Mouse (Mus musculus) lung, embryonic 15.5 days (tissue): Measurements from ENCODE around the gene Atp6v0e. TPM values are rescaled to one million over a fixed set of nuclear protein-coding genes. Genes with fewer than 3 reads are reported as not detected.

Source experiments
- ATAC-seq: fragments of 200-750 bp; cut with Nextera tagmentation; 2 replicates; pipeline ENCODE4 v1.8.0; 2017; ENCODE audit warnings: moderate number of reproducible peaks, borderline replicate concordance; ENCODE audit not compliant: low FRiP score, low TSS enrichment; ENCODE audit errors: extremely low read depth
- H3K27ac ChIP-seq: fragments of 300-500 bp; sonication (generic); 2 replicates; pipeline ENCODE4 v1.5.1; 2015; ENCODE audit warnings: moderate library complexity, mild to moderate bottlenecking, inconsistent platforms
- H3K27me3 ChIP-seq: fragments of 300-500 bp; sonication (generic); 2 replicates; pipeline ENCODE4 v1.6.1; 2015; ENCODE audit warnings: inconsistent platforms
- H3K36me3 ChIP-seq: fragments of 300-500 bp; sonication (generic); 2 replicates; pipeline ENCODE4 v1.6.1; 2015; ENCODE audit warnings: inconsistent platforms
- H3K4me1 ChIP-seq: fragments of 300-500 bp; sonication (generic); 2 replicates; pipeline ENCODE4 v1.6.1; 2015; ENCODE audit warnings: inconsistent platforms
- H3K4me2 ChIP-seq: fragments of 300-500 bp; sonication (generic); 2 replicates; pipeline ENCODE4 v1.6.1; 2015; ENCODE audit warnings: inconsistent platforms, mild to moderate bottlenecking, moderate library complexity
- H3K4me3 ChIP-seq: fragments of 300-500 bp; sonication (generic); 2 replicates; pipeline ENCODE4 v1.5.1; 2015; ENCODE audit warnings: mild to moderate bottlenecking, inconsistent platforms
- H3K9ac ChIP-seq: fragments of 300-500 bp; sonication (generic); 2 replicates; pipeline ENCODE4 v1.6.1; 2015; ENCODE audit warnings: inconsistent platforms
- H3K9me3 ChIP-seq: fragments of 300-500 bp; sonication (generic); 2 replicates; pipeline ENCODE4 v1.6.1; 2016; ENCODE audit warnings: inconsistent platforms
- WGBS: fragments of 180-500 bp; shearing (Covaris S2); methylation state at CpG from one replicate; pipeline ENCODE4 v1.1.7; 2015; 5-methylcytosine and 5-hydroxymethylcytosine counted together
- polyA plus RNA-seq: library from polyadenylated mRNA; unstranded; fragments of >200 nt; fragmentation: Nextera tagmentation; extraction: Ambion mirVana; gene quantifications from 2 replicates; pipeline ENCODE4 v1.2.1, GENCODE M21; 2015

Gene Atp6v0e
- polyA plus RNA-seq, 1 experiment from 2014 or later = 164 TPM

DNA sequence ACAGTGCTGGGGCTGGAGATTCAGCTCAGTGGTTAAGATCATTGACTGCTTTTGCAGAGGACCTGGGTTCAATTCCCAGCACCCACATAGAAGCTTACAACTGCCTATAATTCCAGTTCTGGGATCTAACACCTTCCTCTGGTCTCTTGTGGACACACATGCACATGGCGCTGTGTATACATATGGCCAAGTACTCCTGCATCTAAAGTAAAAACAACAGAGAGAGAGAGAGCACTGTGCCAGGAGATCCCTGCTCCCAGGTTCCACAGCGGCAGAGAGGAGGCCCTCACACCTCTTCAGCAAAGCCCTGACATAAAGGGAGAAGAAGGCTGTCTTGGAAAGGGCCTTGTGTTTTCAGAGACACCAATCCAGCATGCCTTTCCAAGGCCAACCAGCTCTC is 19.0 kb upstream of the Atp6v0e start:
- no peak overlapping the region for H3K27ac ChIP-seq
- no peaks in the 10 kb centered on the region for H3K9me3 ChIP-seq
- H3K4me3 ChIP-seq = no peak overlapping the region
- H3K27me3 ChIP-seq = no peaks in the 10 kb centered on the region
- WGBS = 96% methylated on average over 2 of the region's 2 CpGs
- no peaks in the 10 kb centered on the region for H3K4me1 ChIP-seq
- H3K36me3 ChIP-seq = peaks cover 69% of the 10 kb centered on the region
- no peak for ATAC-seq
- no peak overlapping the region for H3K4me2 ChIP-seq
- no peak overlapping the region for H3K9ac ChIP-seq

DNA sequence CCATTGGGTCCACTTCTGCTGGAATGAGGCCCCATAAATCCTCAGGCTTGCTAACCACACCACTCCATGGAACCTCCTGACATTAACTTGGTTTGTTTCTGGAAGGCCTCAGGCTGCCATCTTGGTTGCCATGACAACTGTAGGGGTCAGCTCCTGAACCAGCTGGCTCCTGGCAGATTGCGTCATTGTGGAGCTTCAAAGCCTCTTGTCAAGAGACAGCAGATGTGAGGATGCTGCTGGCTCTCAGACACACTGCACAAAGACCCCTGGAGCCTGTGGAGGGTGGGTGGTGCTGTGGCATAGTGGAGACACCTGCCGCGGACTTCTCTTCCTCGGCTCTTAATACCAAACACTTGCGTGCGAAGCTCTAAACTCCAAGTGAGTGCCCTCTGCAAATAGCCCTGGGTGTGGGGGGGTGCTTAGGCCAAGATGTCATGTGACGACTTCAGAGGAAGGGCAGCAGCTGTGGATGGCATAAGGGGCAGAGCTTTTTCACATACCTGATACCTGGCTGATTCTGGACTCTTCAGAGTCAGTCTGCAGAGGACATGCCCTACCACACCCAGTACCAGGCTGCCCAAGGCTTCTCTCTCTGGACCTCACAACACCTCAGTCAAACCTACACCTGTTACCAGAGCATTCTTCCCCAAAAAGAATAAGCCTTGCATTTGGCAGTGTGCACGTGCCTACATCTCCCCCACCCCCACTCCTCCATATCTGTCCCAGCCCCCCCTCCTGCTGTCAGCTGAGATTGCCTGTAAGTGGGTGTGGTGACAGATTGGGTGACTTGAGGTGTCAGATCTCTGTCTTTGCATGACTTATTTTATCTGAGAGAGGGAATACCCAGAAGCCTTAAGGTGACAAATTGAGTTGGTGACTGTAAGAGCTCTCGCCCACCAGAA is 18.3 kb upstream of the Atp6v0e start:
- peaks cover 67% of the 10 kb centered on the region for H3K36me3 ChIP-seq
- H3K4me2 ChIP-seq = no peak overlapping the region
- no peaks in the 10 kb centered on the region for H3K27me3 ChIP-seq
- no peaks in the 10 kb centered on the region for H3K9me3 ChIP-seq
- H3K27ac ChIP-seq = no peak overlapping the region
- no peak for ATAC-seq
- H3K9ac ChIP-seq = no peak overlapping the region
- no peak overlapping the region for H3K4me3 ChIP-seq
- H3K4me1 ChIP-seq = no peaks in the 10 kb centered on the region
- 70% methylated on average over 9 of the region's 9 CpGs for WGBS

DNA sequence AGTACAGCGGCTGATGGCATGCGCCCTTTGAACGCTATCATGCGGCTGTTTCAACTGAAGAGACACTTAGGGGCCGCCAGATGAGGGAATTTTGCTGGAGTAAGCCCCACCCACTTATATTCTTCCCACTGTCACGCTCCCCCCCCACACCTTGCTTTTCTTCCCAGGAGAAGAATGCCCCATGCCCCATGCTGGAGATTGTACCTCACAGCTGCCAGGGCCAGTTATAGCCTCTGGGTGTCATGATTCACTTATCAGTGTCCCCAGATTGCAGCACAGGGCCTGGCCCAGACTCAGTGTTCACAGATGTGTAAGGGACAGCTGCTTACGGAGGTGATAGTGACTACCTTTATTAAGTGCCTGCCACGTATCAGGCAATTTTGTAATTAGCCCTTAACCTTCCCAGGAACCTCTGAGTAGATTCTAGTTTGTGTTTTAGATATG is 17.6 kb upstream of the Atp6v0e start:
- H3K9ac ChIP-seq = no peak overlapping the region

DNA sequence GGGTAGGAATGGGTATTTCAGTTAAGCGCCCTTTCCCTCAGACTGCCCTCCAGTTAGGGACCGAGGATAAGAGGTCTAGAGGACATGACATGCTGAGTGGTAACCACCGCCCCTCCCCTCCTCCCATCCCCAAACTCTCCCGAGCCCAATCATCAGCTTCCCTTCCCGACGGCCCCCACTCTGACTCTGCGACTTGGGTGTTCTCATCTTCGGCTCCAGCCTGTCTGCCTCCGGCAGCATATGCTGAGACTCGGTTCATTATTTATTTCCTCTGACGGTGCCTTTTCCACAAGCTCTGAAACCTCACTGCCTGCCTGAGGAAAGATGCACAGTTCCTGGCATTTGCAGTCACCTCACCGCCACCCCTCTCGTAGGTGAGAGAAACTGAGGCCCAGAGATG is 15.7 kb upstream of the Atp6v0e start:
- Histone ChIP-seq H3K36me3 (peaks cover 42% of the 10 kb centered on the region), H3K9ac (no peak overlapping the region), H3K4me2 (no peak overlapping the region), H3K27ac (no peak overlapping the region), H3K27me3 (no peaks in the 10 kb centered on the region), H3K4me3 (no peak overlapping the region), H3K4me1 (no peaks in the 10 kb centered on the region), H3K9me3 (no peaks in the 10 kb centered on the region)
- no peak for ATAC-seq
- 44% methylated on average over 13 of the region's 13 CpGs for WGBS

More for the DNA sequence above, 17.6 kb upstream of the Atp6v0e start:
- H3K9me3 ChIP-seq = no peaks in the 10 kb centered on the region
- no peak for ATAC-seq
- H3K27ac ChIP-seq = no peak overlapping the region
- no peaks in the 10 kb centered on the region for H3K27me3 ChIP-seq
- no peak overlapping the region for H3K4me2 ChIP-seq
- no peaks in the 10 kb centered on the region for H3K4me1 ChIP-seq
- H3K4me3 ChIP-seq = no peak overlapping the region
- WGBS = 65% methylated on average over 8 of the region's 8 CpGs
- H3K36me3 ChIP-seq = peaks cover 60% of the 10 kb centered on the region

DNA sequence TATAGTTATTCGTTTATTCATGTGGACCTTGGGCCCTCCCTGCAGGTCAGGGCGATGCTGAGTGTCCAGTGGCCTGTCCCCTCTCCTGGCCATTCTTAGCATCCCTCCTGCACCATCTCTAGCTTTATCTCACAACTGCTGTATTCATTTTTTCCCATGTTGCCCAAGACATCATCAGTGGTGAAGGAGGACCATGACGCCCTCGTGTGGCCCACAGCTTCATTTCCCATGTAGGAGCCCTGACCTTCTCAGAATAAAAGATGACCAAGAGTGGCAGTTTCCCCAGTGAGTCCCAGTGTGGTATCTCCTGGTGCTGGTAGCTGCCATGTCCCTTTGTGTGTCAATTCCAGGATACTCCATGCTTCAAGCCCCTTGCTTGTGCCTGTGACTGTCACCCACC is 13.5 kb upstream of the Atp6v0e start:
- Histone ChIP-seq H3K4me3 (no peak overlapping the region), H3K9me3 (no peaks in the 10 kb centered on the region), H3K4me1 (no peaks in the 10 kb centered on the region), H3K9ac (no peak overlapping the region), H3K36me3 (peaks cover 35% of the 10 kb centered on the region), H3K27ac (no peak overlapping the region), H3K4me2 (no peak overlapping the region), H3K27me3 (no peaks in the 10 kb centered on the region)
- ATAC-seq = no peak
- WGBS = 85% methylated on average over 4 of the region's 4 CpGs

DNA sequence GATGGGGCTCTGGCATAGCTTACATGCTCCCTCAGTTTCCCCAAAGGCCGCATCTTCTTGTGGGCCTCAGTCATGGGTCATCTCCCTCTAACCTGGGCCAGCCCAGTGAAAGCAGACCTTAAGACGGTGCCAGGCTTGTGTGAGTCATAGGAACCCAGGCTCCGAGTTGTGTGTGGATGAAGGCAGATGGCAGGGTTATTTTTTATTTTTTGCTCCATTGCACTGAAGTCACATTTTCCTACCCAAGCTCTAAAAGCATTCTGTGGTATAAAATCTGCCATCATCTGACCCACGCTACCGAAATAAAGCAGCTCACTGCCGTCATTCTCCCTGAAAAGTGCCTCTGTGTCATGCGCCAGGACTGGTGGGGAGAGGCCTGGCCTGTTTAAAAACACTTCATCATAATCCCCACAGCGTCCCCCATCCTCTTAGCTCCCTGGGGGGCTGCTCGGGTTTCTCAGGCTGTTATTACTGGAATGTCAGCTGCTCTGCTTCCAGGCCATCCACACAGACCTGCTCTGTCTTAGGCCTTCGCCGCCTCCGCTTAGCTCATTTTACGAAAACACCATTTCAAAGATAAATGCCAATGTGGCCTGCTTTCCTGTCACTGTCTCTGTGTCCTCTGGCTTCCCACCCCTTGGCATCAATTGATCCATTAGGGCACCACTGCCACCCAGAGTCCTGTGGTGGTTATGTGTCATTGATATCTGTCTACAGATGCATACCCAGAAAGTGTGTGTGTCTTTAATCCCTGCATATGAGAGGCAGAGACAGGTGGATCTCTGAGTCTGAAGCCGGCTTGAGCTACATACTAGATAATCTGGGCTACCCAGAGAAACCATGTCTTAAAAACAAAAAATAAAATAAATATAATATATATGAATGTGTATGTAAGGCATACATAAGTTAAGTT is 12.3 kb upstream of the Atp6v0e start:
- WGBS = 76% methylated on average over 14 of the region's 14 CpGs
- Histone ChIP-seq H3K36me3 (peaks cover 41% of the 10 kb centered on the region), H3K27ac (no peak overlapping the region), H3K4me3 (no peak overlapping the region), H3K4me1 (no peaks in the 10 kb centered on the region), H3K9me3 (no peaks in the 10 kb centered on the region), H3K4me2 (no peak overlapping the region), H3K27me3 (no peaks in the 10 kb centered on the region), H3K9ac (no peak overlapping the region)
- no peak for ATAC-seq

DNA sequence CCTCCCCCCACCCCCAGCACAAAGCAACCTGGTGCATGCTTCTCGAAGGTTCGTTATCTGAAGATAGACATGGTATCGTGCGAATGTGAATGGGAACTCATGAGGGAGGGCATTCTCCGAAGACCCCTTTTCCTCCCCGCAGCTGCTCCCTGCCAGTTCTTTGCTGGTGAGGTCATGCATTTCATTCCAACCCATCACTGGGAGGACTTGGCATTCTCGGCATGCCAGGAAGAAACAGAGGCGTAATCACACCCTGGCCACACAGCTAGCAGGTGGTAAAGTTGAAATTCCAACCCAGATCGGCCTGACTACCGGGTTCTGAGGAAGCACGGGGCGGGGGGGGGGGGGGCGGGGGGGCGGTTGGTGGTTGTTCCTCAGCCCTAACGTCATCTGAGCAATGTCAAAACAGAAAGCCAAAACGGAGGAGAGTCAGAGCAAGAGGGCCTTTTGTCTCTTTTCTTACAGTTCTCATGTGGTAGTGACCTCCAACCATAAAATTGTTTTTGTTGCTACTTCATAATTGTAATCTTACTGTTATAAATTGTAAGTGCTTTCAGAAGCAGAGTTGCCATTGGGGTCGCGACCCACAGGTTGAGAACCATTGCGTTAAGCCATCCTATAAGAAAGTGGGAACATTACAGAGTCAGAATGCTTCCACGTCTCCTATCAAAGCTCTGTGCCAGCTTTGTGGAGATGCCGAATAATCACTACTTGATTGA is 4.0 kb upstream of the Atp6v0e start:
- no peak for ATAC-seq
- Histone ChIP-seq H3K27ac (no peak overlapping the region), H3K9me3 (no peaks in the 10 kb centered on the region), H3K27me3 (peaks cover 4% of the 10 kb centered on the region; the same call in 1 of the 2 replicates), H3K4me2 (no peak overlapping the region), H3K4me3 (no peak overlapping the region), H3K9ac (no peak overlapping the region), H3K4me1 (peaks cover 12% of the 10 kb centered on the region), H3K36me3 (peaks cover 16% of the 10 kb centered on the region)
- WGBS = 30% methylated on average over 21 of the region's 21 CpGs

DNA sequence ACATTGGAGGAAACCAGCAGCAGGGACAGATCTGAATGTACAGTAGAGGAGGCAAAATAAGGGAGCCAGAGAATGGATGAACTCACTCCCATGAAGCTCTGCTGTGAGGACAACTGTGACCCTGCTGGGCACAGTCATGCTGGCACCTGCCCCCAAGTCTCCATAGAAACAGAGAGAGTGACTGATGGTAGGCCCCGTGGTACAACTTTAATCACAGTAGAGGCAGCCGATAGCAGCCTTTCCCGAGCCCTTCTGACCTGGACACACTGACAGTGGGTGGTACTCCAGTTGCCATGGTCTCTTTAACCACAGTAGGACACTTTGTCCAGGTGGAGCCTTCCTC is 3.5 kb upstream of the Atp6v0e start:
- Histone ChIP-seq H3K4me2 (no peak overlapping the region), H3K9ac (no peak overlapping the region), H3K36me3 (peaks cover 13% of the 10 kb centered on the region; the same call in 1 of the 2 replicates), H3K27ac (no peak overlapping the region), H3K4me3 (no peak overlapping the region), H3K9me3 (no peaks in the 10 kb centered on the region), H3K4me1 (peaks cover 12% of the 10 kb centered on the region), H3K27me3 (peaks cover 4% of the 10 kb centered on the region; the same call in 1 of the 2 replicates)
- whole genome bisulfite sequencing = 50% methylated on average over 3 of the region's 3 CpGs
- no peak for ATAC-seq

DNA sequence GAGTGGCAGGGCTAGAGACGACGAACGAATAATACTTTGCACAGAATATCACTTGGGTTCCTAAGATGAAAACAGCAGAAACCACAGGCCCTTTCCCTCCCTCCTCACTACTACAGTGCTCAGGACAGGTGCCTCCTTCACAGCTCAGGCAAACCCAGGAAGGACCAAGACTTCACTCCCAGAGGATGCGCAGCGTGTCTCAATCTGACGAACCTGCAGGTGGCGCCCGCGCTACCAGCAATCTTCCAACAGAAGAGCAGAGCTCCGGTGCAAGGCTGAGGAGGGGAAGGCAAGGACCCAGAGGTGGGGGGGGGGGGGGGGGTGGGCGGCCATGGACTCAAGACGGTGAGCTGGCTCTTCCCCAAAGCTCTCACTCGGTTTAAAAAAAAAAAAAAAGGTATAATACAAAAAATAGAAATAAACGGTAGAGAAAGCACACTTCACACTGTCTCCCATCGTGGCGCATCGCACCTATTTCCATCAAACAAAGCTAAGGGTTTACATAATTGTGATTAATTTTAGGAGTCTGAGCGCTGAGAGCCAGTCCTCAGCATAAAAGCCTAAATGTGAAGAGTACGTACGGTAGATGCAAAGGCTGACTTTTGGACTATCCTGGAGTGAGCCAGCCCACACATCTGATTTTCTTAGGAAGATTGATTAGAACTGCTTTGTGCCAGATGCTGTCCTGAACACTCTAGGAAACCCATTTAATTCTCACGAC is 2.7 kb upstream of the Atp6v0e start:
- Histone ChIP-seq H3K36me3 (peaks cover 5% of the 10 kb centered on the region; the same call in 1 of the 2 replicates), H3K4me3 (no peak overlapping the region), H3K27ac (no peak overlapping the region), H3K4me1 (peaks cover 12% of the 10 kb centered on the region), H3K9me3 (no peaks in the 10 kb centered on the region), H3K9ac (no peak overlapping the region), H3K4me2 (no peak overlapping the region), H3K27me3 (peaks cover 4% of the 10 kb centered on the region; the same call in 1 of the 2 replicates)
- ATAC-seq = no peak
- 21% methylated on average over 21 of the region's 21 CpGs for WGBS

DNA sequence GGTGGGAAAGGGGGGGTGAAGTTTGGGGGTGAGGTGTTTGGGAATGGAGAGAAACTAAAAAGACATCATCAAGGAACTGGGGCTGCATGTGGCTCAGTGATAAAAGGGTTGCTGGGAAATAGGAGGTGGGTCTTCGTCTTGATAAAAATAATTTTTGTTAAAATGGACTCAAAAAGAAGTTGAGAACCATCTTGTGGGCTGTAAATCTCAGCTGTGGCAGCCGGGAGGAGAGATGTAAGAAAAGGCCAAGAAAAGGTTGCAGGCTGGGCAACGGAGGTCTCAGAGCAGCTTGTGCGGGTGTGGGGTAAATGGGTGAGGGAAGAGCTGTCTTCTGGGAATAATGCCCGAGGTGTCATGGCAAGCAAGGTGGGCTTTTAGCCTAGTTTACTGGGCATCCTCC is 827 bp upstream of the Atp6v0e start:
- Histone ChIP-seq H3K36me3 (no peaks in the 10 kb centered on the region), H3K4me2 (no peak overlapping the region), H3K9me3 (no peaks in the 10 kb centered on the region), H3K27me3 (peaks cover 4% of the 10 kb centered on the region; the same call in 1 of the 2 replicates), H3K4me1 (peaks cover 12% of the 10 kb centered on the region), H3K9ac (no peak overlapping the region), H3K27ac (no peak overlapping the region), H3K4me3 (no peak overlapping the region)
- 77% methylated on average over 5 of the region's 5 CpGs for WGBS
- ATAC-seq = no peak

DNA sequence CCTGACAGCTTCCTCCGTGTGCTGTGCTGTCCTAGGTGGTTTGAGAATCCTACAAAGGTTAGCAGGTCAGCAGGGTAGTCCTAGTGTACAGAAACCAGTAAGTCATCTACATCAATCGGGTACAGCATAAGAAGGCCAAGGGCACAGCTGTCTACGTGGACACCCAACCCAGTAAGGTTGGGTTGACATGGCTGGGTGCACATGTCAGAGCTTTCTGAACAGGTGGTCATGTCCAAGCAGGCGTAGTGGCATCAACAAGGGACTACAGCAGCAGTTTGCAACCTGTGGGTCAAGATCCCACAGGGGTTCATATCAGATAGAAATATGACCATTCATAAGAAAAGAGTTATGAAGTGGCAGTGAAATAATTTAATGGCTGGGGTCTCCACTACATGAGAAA is 2.6 kb downstream of the Atp6v0e start:
- H3K36me3 ChIP-seq = no peaks in the 10 kb centered on the region
- no peaks in the 10 kb centered on the region for H3K9me3 ChIP-seq
- H3K4me1 ChIP-seq = peaks cover 12% of the 10 kb centered on the region
- no peak overlapping the region for H3K4me2 ChIP-seq
- H3K27me3 ChIP-seq = peaks cover 4% of the 10 kb centered on the region; the same call in 1 of the 2 replicates
- no peak for ATAC-seq
- H3K4me3 ChIP-seq = no peak overlapping the region
- no peak overlapping the region for H3K9ac ChIP-seq
- 78% methylated on average over 4 of the region's 4 CpGs for WGBS
- no peak overlapping the region for H3K27ac ChIP-seq
